Mouse (Mus musculus) layer of hippocampus, adult 11-12 months (tissue): ENCODE results near the gene Stox2.

Experiments used
- DNase-seq: peaks from one replicate; pipeline ENCODE4 v3.0.0; 2022; ENCODE audit warnings: low spot score

Stox2 gene

GRCm38 (mm10) chr8:47182292-47182691 is 263.9 kb downstream of the Stox2 start:
- DNase-seq = no peak

GRCm38 (mm10) chr8:47181032-47181698 is 265.0 kb downstream of the Stox2 start:
- DNase-seq = no peak

GRCm38 (mm10) chr8:47180181-47180580 is 266.0 kb downstream of the Stox2 start:
- DNase-seq = no peak

GRCm38 (mm10) chr8:47178785-47179184 is 267.4 kb downstream of the Stox2 start:
- no peak for DNase-seq

GRCm38 (mm10) chr8:47173823-47174222 is 272.3 kb downstream of the Stox2 start:
- DNase-seq = no peak

- no peak for DNase-seq
Measured at GRCm38 (mm10) chr8:47172848-47173247, 273.3 kb downstream of the Stox2 start.

GRCm38 (mm10) chr8:47160688-47161087 is 285.5 kb downstream of the Stox2 start:
- peak; percentile 45 for DNase-seq

GRCm38 (mm10) chr8:47154521-47154920 is 291.6 kb downstream of the Stox2 start:
- DNase-seq = no peak

- DNase-seq = no peak
Measured at GRCm38 (mm10) chr8:47145258-47145657, 300.9 kb downstream of the Stox2 start.

GRCm38 (mm10) chr8:47136047-47136446 is 310.1 kb downstream of the Stox2 start:
- DNase-seq = no peak

GRCm38 (mm10) chr8:47135586-47135985 is 310.6 kb downstream of the Stox2 start:
- no peak for DNase-seq

GRCm38 (mm10) chr8:47134736-47135135 is 311.4 kb downstream of the Stox2 start:
- DNase-seq = no peak

- DNase-seq = no peak
Measured at GRCm38 (mm10) chr8:47133381-47133780, 312.8 kb downstream of the Stox2 start.
